Mouse (Mus musculus) frontal cortex, adult 2 months (tissue): ENCODE results near the gene App. TPM values are rescaled to one million over a fixed set of nuclear protein-coding genes. Genes with fewer than 3 reads are reported as not detected.

Source experiments
- DNase-seq, 2 experiments: peaks; one replicate each; pipeline ENCODE4 v3.0.0; 2022; ENCODE audit warnings: low spot score in 1 of 2; ENCODE audit errors: extremely low spot score in 1 of 2
- polyA plus RNA-seq: library from polyadenylated mRNA; depleted of rRNA; stranded (reverse); fragments of >200 nt; gene quantifications from 2 replicates; pipeline ENCODE4 v1.2.3, GENCODE M21; 2012

Gene App
- polyA plus RNA-seq, 1 experiment: 922 TPM

- no peak for DNase-seq
Measured at GRCm38 (mm10) chr16:85090992-85091391, 82.6 kb downstream of the App start.

DNA sequence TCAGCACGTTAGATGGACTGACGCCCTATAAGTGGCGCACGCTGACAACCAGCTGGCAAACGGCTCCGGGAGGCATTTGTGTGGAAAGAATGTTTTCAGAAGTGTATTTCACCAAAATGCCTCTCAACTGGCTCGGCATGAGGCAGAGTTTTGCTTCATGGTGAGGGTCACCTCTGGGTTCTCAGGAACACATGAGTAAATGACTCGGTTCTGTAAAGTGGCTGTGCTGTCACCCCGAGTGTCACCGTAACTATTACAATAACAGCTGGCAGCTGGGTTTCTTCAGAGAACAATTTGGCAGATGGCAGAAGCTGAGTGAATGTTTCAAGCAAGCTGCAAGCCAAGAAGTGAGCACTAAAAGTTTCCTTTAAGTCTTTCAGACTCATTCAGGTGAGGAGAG lies 85.4 kb downstream of the App start:
- no peak for DNase-seq

- DNase-seq: no peak
Measured at GRCm38 (mm10) chr16:85086303-85086702, 87.3 kb downstream of the App start.

GRCm38 (mm10) chr16:85085902-85086301 lies 87.7 kb downstream of the App start:
- no peak for DNase-seq

GRCm38 (mm10) chr16:85084152-85084551 lies 89.4 kb downstream of the App start:
- no peak for DNase-seq

GRCm38 (mm10) chr16:85075330-85075729 lies 98.2 kb downstream of the App start:
- no peak for DNase-seq

DNA sequence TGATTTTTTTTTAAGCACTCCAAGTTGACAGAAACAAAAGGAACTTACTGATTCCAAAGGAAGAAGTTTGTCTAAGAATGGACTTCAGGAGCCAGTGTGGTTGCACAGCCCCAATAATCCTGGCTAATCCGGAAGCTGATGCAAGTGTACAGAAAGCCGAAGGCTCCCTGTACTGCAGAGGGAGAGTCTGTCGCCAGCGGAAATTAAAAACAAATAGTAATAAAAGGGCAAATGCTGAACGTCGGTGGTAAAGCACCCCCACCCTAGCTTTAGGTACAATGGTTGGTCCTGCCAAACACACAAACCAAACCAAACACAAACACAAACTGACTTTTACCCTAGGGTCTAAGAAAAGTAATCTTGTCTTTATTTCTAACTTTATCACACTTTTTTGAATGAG lies 98.7 kb downstream of the App start:
- no peak for DNase-seq

- DNase-seq: peak in 1 of 2 experiments; percentile 44
Measured at GRCm38 (mm10) chr16:85072624-85073023, 100.9 kb downstream of the App start.

DNA sequence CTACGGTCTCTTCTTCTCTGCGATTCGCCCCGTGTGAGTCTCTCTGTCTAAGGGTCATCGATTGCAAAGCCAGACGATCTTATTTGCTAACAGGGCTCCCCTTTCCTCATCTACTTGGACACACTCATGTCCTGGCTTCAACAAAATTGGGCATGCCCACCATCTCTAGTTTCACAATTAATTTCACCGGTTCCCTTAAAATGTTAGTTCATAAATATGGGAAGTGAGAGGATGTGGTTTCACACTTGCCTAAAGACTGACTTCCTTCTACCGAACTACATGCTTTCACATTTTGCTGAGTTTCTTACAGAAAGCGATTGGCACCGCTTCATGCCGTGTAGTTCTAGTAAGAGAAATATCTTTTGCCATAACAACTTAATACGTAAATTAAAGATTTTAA lies 101.8 kb downstream of the App start:
- no peak for DNase-seq

- no peak for DNase-seq
Measured at GRCm38 (mm10) chr16:85071248-85071647, 102.3 kb downstream of the App start.

DNA sequence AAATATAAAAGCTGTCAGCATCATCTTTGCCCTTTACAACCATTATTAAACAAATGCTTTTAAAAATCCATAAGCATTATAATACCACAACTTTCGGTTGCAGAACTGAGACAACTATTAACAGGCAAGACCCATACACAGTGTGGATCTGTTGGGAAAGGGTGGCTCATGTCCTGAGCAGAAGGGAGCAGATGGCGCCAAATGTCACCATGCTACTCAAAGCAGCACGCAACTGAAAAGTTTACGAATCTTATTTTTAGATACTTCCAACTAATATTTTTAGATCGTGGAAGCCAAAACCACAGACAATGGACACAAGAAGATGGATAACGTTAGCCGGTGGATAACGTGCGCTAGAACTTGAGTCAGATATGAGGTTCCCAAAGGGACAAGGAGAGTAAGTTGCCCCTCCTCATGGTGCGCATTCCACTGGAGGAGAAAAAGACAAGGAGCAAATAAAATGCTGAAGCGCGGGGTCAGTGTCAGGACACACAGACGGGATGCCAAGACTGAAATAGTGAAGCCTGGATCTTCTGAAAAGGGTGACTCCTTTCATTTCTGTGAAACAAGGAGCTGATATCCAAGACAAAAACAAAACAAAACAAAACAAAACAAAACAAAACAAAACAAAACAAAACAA lies 106.2 kb downstream of the App start:
- DNase-seq: no peak

DNA sequence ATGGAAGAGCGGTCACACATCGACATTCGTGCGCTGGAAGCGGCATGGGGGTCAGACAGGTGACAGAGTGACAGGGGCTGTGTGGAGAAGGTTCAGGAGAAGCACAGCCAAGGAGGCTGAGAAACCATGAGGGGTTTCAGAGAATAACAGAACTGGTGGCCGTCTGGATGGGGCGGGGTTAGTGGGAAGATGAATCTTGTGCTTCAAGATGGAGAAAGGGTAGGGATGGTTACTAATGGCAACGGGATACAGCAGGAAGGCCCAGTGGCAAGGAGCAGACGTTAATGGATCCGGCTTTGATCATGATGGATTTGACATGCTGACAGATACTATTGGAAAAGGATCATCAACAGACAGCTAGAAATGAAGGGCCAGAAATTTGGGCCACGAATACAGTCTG lies 107.3 kb downstream of the App start:
- DNase-seq: no peak

- no peak for DNase-seq
Measured at GRCm38 (mm10) chr16:85064800-85065199, 108.8 kb downstream of the App start.

- no peak for DNase-seq
Measured at GRCm38 (mm10) chr16:85062732-85063131, 110.8 kb downstream of the App start.

GRCm38 (mm10) chr16:85061725-85062124 lies 111.8 kb downstream of the App start:
- no peak for DNase-seq

GRCm38 (mm10) chr16:85058138-85058537 lies 115.4 kb downstream of the App start:
- no peak for DNase-seq

GRCm38 (mm10) chr16:85056212-85056611 lies 117.4 kb downstream of the App start:
- no peak for DNase-seq

GRCm38 (mm10) chr16:85053996-85054395 lies 119.6 kb downstream of the App start:
- no peak for DNase-seq

GRCm38 (mm10) chr16:85047310-85047709 lies 126.3 kb downstream of the App start:
- DNase-seq: no peak

DNA sequence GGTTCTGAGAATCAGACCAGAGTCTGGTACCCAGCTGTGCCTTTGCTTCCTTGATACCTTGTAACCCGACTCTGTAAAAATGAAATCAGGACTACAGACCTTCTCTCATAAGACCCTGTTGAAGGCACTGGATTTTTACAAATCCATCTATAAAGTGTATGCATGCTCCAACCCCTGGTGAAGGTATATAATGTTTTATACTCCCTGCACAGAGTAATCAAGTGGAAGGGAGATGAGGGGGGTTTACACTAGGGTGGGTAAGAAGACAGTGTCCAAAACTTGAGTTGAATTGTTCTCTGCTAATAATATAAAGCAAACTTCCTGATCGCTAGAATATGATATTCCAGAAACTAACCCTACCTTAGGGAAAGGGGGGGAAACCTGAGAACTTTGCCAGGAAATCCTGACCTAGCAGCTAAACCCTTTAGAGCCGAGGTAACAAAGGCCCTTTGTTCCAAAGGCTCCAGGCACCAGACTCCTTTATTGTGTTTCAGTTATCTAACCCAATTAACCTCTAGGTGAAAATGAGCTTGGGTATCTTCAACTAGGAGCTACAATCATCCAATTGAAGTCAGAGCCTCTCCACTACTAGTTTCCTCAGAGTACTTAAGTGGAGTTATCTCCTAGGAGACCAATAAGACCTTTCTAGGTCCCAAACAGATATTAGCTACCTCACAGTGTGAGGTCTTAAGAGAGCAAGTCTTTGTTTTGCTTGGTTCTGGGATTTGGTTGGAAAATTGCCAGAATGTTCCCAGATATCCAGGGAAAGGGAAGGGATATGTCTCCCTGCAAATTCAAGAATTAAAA lies 132.2 kb downstream of the App start:
- DNase-seq: no peak

DNA sequence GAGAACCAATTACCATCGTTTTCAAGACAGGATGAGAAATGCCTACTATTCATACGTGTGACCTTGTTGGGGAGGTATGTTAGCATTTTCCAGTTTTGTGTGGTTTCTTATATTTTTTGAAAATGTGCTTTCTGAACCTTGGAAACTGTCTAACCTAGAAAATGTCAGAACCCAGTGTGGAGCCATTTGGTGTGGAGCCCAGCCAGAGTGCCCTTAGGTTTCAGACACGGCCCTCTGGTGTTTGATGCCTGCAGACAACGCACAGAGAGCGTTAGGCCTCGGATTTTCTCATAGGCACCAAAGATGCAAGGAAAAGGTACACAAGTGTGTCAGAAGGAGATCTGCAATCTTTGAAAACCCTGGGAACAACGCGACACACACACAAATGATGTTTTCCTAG lies 134.8 kb downstream of the App start:
- no peak for DNase-seq

GRCm38 (mm10) chr16:85037969-85038644 lies 135.5 kb downstream of the App start:
- DNase-seq: peak; percentile 33 to 35
